Mouse (Mus musculus): ENCODE results near the gene Creg1. TPM values are rescaled to one million over a fixed set of nuclear protein-coding genes. Genes with fewer than 3 reads are reported as not detected.

Creg1 gene
- total and polyA plus RNA-seq, 2 experiments from 2014 or later = 29.1 to 62.1 TPM

DNA sequence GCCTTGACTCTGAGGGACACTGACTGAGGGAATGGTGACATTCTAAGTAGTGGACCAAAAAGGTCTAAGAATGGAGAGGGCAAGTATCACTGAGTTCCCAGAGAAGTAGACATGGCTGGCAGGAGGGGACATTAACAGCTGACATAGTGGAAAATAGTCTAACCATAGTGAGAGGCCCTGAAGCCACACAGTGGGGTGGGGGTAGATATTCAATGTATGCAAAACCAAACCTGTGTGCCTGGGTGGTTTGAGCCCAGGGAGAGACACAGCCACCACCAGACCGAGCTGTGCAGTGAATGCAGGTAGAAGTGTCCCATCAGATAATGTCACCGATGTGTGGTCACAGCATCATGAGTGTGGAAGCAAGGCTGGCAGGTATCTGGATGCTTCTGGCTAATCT lies 58.5 kb downstream of the Creg1 start:
- Histone ChIP-seq H3K4me2 (ENCODE audit: low read depth, low read length) (no peak overlapping the region), H3K4me3 (ENCODE audit: low read depth, low read length) (no peak overlapping the region), H3K9ac (replicated peaks; ENCODE audit: low read depth, low read length) (no peak overlapping the region), H3K4me1 (ENCODE audit: control insufficient read depth, insufficient read depth) (0 out of 2 replicates have a peak, but pooled peaks cover 3% of the 10 kb centered on the region), H3K27me3 (ENCODE audit: control insufficient read depth, insufficient read depth, low read length) (no peaks in the 10 kb centered on the region), H3K27ac (ENCODE audit: low read depth) (no peak overlapping the region), H3K36me3 (replicated peaks; ENCODE audit: control insufficient read depth, insufficient read depth, low read length) (no peaks in the 10 kb centered on the region), H3K9me3 (replicated peaks; ENCODE audit: control insufficient read depth, low read length) (no peaks in the 10 kb centered on the region)
- TF ChIP-seq EP300 (IDR thresholded peaks at IDR 0.05; ENCODE audit: low read depth) (no peak), CTCF (IDR thresholded peaks at IDR 0.05; ENCODE audit: low read depth) (no peak)
- ATAC-seq (ENCODE audit: insufficient read depth, low read depth) (no peak), DNase-seq (ENCODE audit: low spot score) (no peak)
- WGBS = 80% methylated on average over 2 of the region's 2 CpGs

Other genes with a start within 250 kb of the Creg1 start
- gene Mpzl1, start 129.2 kb upstream of the Creg1 start, total RNA-seq (2014; rRNA removed; ENCODE audit: low replicate concordance) = 16.6 and 17.9 TPM in 2 replicates
- 57.1 and 57.5 TPM in 2 replicates for gene Mpzl1, start 129.2 kb upstream of the Creg1 start, polyA plus RNA-seq (2015; fragmentation: Nextera tagmentation; extraction: Ambion mirVana)
- gene Rcsd1, start 54.0 kb upstream of the Creg1 start, total RNA-seq (2014; rRNA removed; ENCODE audit: low replicate concordance) = 88.6 and 94.0 TPM in 2 replicates
- gene Rcsd1, start 54.0 kb upstream of the Creg1 start, polyA plus RNA-seq (2015; fragmentation: Nextera tagmentation; extraction: Ambion mirVana) = 103 and 116 TPM in 2 replicates
- gene Cd247, start 24.9 kb downstream of the Creg1 start, total RNA-seq (2014; rRNA removed; ENCODE audit: low replicate concordance) = 3.9 TPM in 1 of 2 replicates, not detected in the other
- gene Cd247, start 24.9 kb downstream of the Creg1 start, polyA plus RNA-seq (2015; fragmentation: Nextera tagmentation; extraction: Ambion mirVana) = 0.26 and 0.41 TPM in 2 replicates
- gene Pou2f1, start 238.9 kb downstream of the Creg1 start, total RNA-seq (2014; rRNA removed; ENCODE audit: low replicate concordance) = 15.3 and 27.0 TPM in 2 replicates
- gene Pou2f1, start 238.9 kb downstream of the Creg1 start, polyA plus RNA-seq (2015; fragmentation: Nextera tagmentation; extraction: Ambion mirVana) = 5.2 and 5.7 TPM in 2 replicates

All from heart, postnatal 0 days (tissue).